Mouse (Mus musculus) liver, adult 2 months (tissue): ENCODE results near the gene AY358078. TPM values are rescaled to one million over a fixed set of nuclear protein-coding genes. Genes with fewer than 3 reads are reported as not detected.
A peak's percentile ranks its signal among the peaks of the same experiment; 100 is the strongest.
"Not testable (repeated sequence)": the region's sequence is repeated elsewhere in the genome, so short reads cannot be mapped to it uniquely, and the experiment has no call there.

Source experiments
- DNase-seq: peaks from one replicate; pipeline ENCODE4 v3.0.0-alpha.2; 2011; ENCODE audit warnings: low read depth, low spot score; ENCODE audit errors: extremely low read depth
- H3K27ac ChIP-seq: fragments of 200-500 bp; replicated peaks from 2 replicates; pipeline ENCODE4 v1.5.1; 2012; ENCODE audit warnings: low read depth, mild to moderate bottlenecking, control low read depth, inconsistent platforms, low read length; ENCODE audit not compliant: insufficient read depth
- H3K27me3 ChIP-seq: fragments of 200-500 bp; 2 replicates; pipeline ENCODE4 v1.6.1; 2012; ENCODE audit warnings: mild to moderate bottlenecking, moderate library complexity, low read length, inconsistent platforms; ENCODE audit not compliant: control insufficient read depth, insufficient read depth
- H3K36me3 ChIP-seq: fragments of 200-500 bp; 2 replicates; pipeline ENCODE4 v1.6.1; 2012; ENCODE audit warnings: low read length, inconsistent platforms; ENCODE audit not compliant: control insufficient read depth, insufficient read depth
- H3K4me1 ChIP-seq: fragments of 200-500 bp; 2 replicates; pipeline ENCODE4 v1.6.1; 2011; ENCODE audit warnings: low read length; ENCODE audit not compliant: control insufficient read depth, insufficient read depth
- H3K4me3 ChIP-seq: fragments of 200-500 bp; 2 replicates; pipeline ENCODE4 v1.5.1; 2011; ENCODE audit warnings: low read depth, mild to moderate bottlenecking, control low read depth, low read length, moderate library complexity; ENCODE audit not compliant: insufficient read depth
- H3K79me2 ChIP-seq: fragments of 200-500 bp; 2 replicates; pipeline ENCODE4 v1.6.1; 2012; ENCODE audit warnings: inconsistent platforms, mild to moderate bottlenecking, low read length, moderate library complexity; ENCODE audit not compliant: control insufficient read depth, insufficient read depth
- H3K9ac ChIP-seq: fragments of 200-500 bp; 2 replicates; pipeline ENCODE4 v1.6.1; 2012; ENCODE audit warnings: low read depth, mild to moderate bottlenecking, control low read depth, inconsistent platforms, low read length
- CTCF ChIP-seq: fragments of 200-500 bp; IDR thresholded peaks from 2 replicates; pipeline ENCODE4 v1.5.1; 2011; ENCODE audit warnings: low read depth, low read length, control low read depth
- POLR2A ChIP-seq: fragments of 200-500 bp; IDR thresholded peaks from 2 replicates; pipeline ENCODE4 v1.6.1; 2011; ENCODE audit warnings: low read length, control low read depth; ENCODE audit not compliant: insufficient read depth; ENCODE audit errors: extremely low read depth
- WGBS: fragments of 180-500 bp; shearing (Covaris S2); methylation state at CpG from one replicate; pipeline ENCODE4 v1.1.7; 2018; 5-methylcytosine and 5-hydroxymethylcytosine counted together
- polyA plus RNA-seq: library from polyadenylated mRNA; depleted of rRNA; stranded (reverse); fragments of >200 nt; gene quantifications from 2 replicates; pipeline ENCODE4 v1.2.3, GENCODE M21; 2012; rRNA removed
- total RNA-seq: library from RNA; depleted of rRNA; stranded (reverse); fragments of >200 nt; gene quantifications from 2 replicates; pipeline ENCODE4 v1.2.3, GENCODE M21; 2014; rRNA removed

The AY358078 gene
- total RNA-seq, result not detected in 2 replicates
- not detected in 2 replicates for polyA plus RNA-seq

GRCm38 (mm10) chr14:51799746-51800145 lies at the start of gene AY358078:
TSS of gene AY358078 (plus strand) at chr14:51800046.
- no peaks in the 10 kb centered on the region for H3K27me3 ChIP-seq
- H3K79me2 ChIP-seq, result no peaks in the 10 kb centered on the region
- WGBS, result 93% methylated on average over 2 of the region's 2 CpGs
- H3K4me3 ChIP-seq, result no peak within 1 kb of the TSS
- no peaks in the 10 kb centered on the region for H3K4me1 ChIP-seq
- TF ChIP-seq POLR2A (no peak), CTCF (no peak)
- no peak within 1 kb of the TSS for H3K9ac ChIP-seq
- H3K36me3 ChIP-seq, result no peaks in the 10 kb centered on the region
- H3K27ac ChIP-seq, result no peak within 1 kb of the TSS
- DNase-seq, result no peak

- 73% methylated on average over 2 of the region's 2 CpGs for WGBS
Measured at GRCm38 (mm10) chr14:51755944-51756343, 43.9 kb upstream of the AY358078 start.

GRCm38 (mm10) chr14:51771378-51771777 lies 28.5 kb upstream of the AY358078 start:
- not testable (repeated sequence) for H3K27ac ChIP-seq, H3K27me3 ChIP-seq, H3K36me3 ChIP-seq, H3K4me1 ChIP-seq, H3K9ac ChIP-seq, H3K79me2 ChIP-seq, H3K4me3 ChIP-seq
- DNase-seq, result peak; percentile 4
- WGBS, result 84% methylated on average over 1 of the region's 1 CpGs

More at GRCm38 (mm10) chr14:51755944-51756343, 43.9 kb upstream of the AY358078 start:
- no peak for DNase-seq
- no peaks in the 10 kb centered on the region for H3K36me3 ChIP-seq
- H3K27ac ChIP-seq, result no peak overlapping the region
- no peak for TF ChIP-seq POLR2A
- no peak for TF ChIP-seq CTCF
- no peaks in the 10 kb centered on the region for H3K4me1 ChIP-seq
- H3K9ac ChIP-seq, result no peak overlapping the region
- no peak overlapping the region for H3K4me3 ChIP-seq
- H3K79me2 ChIP-seq, result no peaks in the 10 kb centered on the region
- no peaks in the 10 kb centered on the region for H3K27me3 ChIP-seq

- Histone ChIP-seq H3K4me3 (no peak within 1 kb of the TSS), H3K27me3 (no peaks in the 10 kb centered on the region), H3K36me3 (no peaks in the 10 kb centered on the region), H3K4me1 (no peaks in the 10 kb centered on the region), H3K9ac (no peak within 1 kb of the TSS), H3K79me2 (no peaks in the 10 kb centered on the region), H3K27ac (no peak within 1 kb of the TSS)
- TF ChIP-seq CTCF (no peak), POLR2A (no peak)
- WGBS, result 67% methylated on average over 5 of the region's 5 CpGs
- no peak for DNase-seq
Measured at GRCm38 (mm10) chr14:51773490-51773889, 26.4 kb upstream of the AY358078 start, which contains the start of gene Ang4. TSS of gene Ang4 (minus strand) at chr14:51773590.

- H3K27me3 ChIP-seq, result no peaks in the 10 kb centered on the region
- H3K4me3 ChIP-seq, result no peak overlapping the region
- no peaks in the 10 kb centered on the region for H3K36me3 ChIP-seq
- no peak for DNase-seq
- no peaks in the 10 kb centered on the region for H3K79me2 ChIP-seq
- no peak for TF ChIP-seq POLR2A
- TF ChIP-seq CTCF, result no peak
- no peak overlapping the region for H3K27ac ChIP-seq
- 100% methylated on average over 1 of the region's 1 CpGs for WGBS
- H3K4me1 ChIP-seq, result no peaks in the 10 kb centered on the region
- H3K9ac ChIP-seq, result no peak overlapping the region
Measured at GRCm38 (mm10) chr14:51777791-51778190, 22.1 kb upstream of the AY358078 start.

GRCm38 (mm10) chr14:51778865-51779481 lies 20.9 kb upstream of the AY358078 start:
- DNase-seq, result no peak
- Histone ChIP-seq H3K36me3 (no peaks in the 10 kb centered on the region), H3K4me1 (no peaks in the 10 kb centered on the region), H3K27me3 (no peaks in the 10 kb centered on the region), H3K27ac (no peak overlapping the region), H3K79me2 (no peaks in the 10 kb centered on the region), H3K4me3 (no peak overlapping the region), H3K9ac (no peak overlapping the region)
- 81% methylated on average over 4 of the region's 4 CpGs for WGBS
- TF ChIP-seq POLR2A (no peak), CTCF (no peak)
